Mouse (Mus musculus) heart, embryonic 13.5 days (tissue): Measurements from ENCODE around the gene Tmem273. TPM values are rescaled to one million over a fixed set of nuclear protein-coding genes. Genes with fewer than 3 reads are reported as not detected.

Source experiments
- ATAC-seq: fragments of 200-750 bp; cut with Nextera tagmentation; 2 replicates; pipeline ENCODE4 v1.8.0; 2017; ENCODE audit warnings: moderate TSS enrichment; ENCODE audit not compliant: insufficient number of reproducible peaks, low FRiP score, low TSS enrichment; ENCODE audit errors: extremely low read depth
- H3K27ac ChIP-seq: fragments of 300-500 bp; sonication (generic); replicated peaks from 2 replicates; pipeline ENCODE4 v1.5.1; 2015; ENCODE audit warnings: moderate library complexity, mild to moderate bottlenecking, inconsistent platforms
- H3K27me3 ChIP-seq: fragments of 300-500 bp; sonication (generic); replicated peaks from 2 replicates; pipeline ENCODE4 v1.6.1; 2015; ENCODE audit warnings: mild to moderate bottlenecking, inconsistent platforms
- H3K36me3 ChIP-seq: fragments of 300-500 bp; sonication (generic); 2 replicates; pipeline ENCODE4 v1.6.1; 2015; ENCODE audit warnings: mild to moderate bottlenecking, inconsistent platforms
- H3K4me1 ChIP-seq: fragments of 300-500 bp; sonication (generic); 2 replicates; pipeline ENCODE4 v1.6.1; 2015; ENCODE audit warnings: inconsistent platforms
- H3K4me2 ChIP-seq: fragments of 300-500 bp; sonication (generic); 2 replicates; pipeline ENCODE4 v1.6.1; 2015; ENCODE audit warnings: inconsistent platforms, mild to moderate bottlenecking, moderate library complexity
- H3K4me3 ChIP-seq: fragments of 300-500 bp; sonication (generic); 2 replicates; pipeline ENCODE4 v1.5.1; 2015; ENCODE audit warnings: moderate library complexity, mild to moderate bottlenecking, inconsistent platforms
- H3K9ac ChIP-seq: fragments of 300-500 bp; sonication (generic); 2 replicates; pipeline ENCODE4 v1.6.1; 2015; ENCODE audit warnings: inconsistent platforms, mild to moderate bottlenecking, moderate library complexity
- H3K9me3 ChIP-seq: fragments of 300-500 bp; sonication (generic); 2 replicates; pipeline ENCODE4 v1.6.1; 2016; ENCODE audit warnings: inconsistent platforms
- WGBS: fragments of 180-500 bp; shearing (Covaris S2); methylation state at CpG from one replicate; pipeline ENCODE4 v1.1.7; 2015; ENCODE audit warnings: mixed read lengths; 5-methylcytosine and 5-hydroxymethylcytosine counted together
- polyA plus RNA-seq: library from polyadenylated mRNA; unstranded; fragments of >200 nt; fragmentation: Nextera tagmentation; extraction: Ambion mirVana; gene quantifications from 2 replicates; pipeline ENCODE4 v1.2.1, GENCODE M21; 2015

Tmem273 gene
- polyA plus RNA-seq: 0.76 and 1.0 TPM in 2 replicates

DNA sequence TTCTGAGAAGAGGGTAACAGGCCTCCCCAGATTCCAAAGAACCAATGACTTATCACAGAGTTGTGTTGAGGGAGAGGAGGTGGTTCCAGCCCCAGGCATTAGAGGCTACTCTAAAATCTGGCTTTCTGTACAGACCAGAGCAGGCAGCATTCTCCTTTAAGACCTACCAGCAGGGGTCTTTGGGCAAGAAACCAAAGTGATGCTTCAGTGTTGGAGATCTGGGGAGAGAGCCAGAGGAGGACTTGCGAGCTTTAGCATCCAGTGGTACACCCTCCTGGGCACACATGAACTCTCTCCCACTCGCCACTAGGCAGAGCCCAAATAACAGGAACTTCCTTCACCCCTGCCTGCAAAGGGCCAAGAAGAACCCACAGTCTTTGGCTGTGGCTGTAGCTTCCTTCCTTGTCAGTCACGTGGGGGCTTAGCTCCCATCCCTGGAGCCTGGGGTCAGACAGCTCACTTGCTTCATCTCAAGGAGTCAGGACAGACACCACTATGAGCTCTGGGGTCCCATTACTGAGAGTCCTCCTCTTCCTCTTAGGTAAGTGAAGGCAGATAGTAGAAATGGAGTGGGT is at the start of gene Tmem273:
Tmem273 (plus strand) TSS at position 408 of the 575 bp plus-strand sequence.
- WGBS: 69% methylated on average over 3 of the region's 3 CpGs
- no peak within 1 kb of the TSS for H3K4me2 ChIP-seq
- ATAC-seq: no peak
- H3K4me3 ChIP-seq: no peak within 1 kb of the TSS
- no peak within 1 kb of the TSS for H3K9ac ChIP-seq
- no peaks in the 10 kb centered on the region for H3K27me3 ChIP-seq
- H3K27ac ChIP-seq: no peak within 1 kb of the TSS
- H3K4me1 ChIP-seq: peaks cover 7% of the 10 kb centered on the region
- H3K9me3 ChIP-seq: no peaks in the 10 kb centered on the region
- no peaks in the 10 kb centered on the region for H3K36me3 ChIP-seq

DNA sequence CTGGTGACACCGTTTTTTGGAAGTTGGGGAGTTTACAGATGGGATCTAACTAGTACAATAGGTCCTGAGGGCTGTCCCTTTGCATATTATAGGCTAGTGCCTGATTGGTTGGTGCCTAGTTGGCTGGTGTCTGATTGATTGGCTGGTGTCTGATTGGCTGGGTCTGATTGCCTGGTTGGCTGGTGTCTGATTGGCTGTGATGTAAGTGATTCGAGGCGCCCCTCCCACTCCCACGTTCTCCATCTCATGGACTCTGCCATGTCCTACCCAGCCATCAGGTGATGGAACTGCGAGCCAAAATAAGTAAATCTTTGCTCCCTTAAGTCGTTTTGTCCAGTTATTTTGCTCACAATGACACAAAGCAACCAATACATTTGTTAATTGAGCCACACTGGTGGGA is 49.2 kb upstream of the Tmem273 start:
- 79% methylated on average over 6 of the region's 6 CpGs for WGBS
- Histone ChIP-seq H3K4me2 (no peak overlapping the region), H3K9me3 (peaks cover 13% of the 10 kb centered on the region), H3K36me3 (no peaks in the 10 kb centered on the region), H3K27ac (no peak overlapping the region), H3K4me3 (no peak overlapping the region), H3K9ac (no peak overlapping the region), H3K27me3 (no peaks in the 10 kb centered on the region), H3K4me1 (no peaks in the 10 kb centered on the region)
- no peak for ATAC-seq

DNA sequence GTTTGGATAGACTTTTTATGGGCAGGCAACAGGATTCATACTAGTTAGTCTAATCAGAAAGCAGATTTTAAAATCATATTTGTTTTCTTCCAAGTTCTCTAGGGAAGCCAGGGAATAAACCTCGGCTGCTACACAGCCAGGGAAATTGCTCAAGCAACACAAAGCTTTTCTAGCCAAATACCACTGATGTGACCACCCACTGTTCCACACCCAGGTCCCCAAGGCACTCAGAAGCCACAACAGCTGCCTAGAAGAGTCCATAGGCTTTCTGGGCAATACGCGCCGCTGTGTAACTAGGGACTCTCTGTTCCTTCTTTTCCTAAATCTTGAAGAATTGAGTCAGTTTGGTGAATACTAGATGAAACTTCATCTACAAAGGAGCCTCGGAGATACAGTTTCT is 47.2 kb upstream of the Tmem273 start:
- no peak overlapping the region for H3K4me3 ChIP-seq
- H3K36me3 ChIP-seq: no peaks in the 10 kb centered on the region
- no peaks in the 10 kb centered on the region for H3K4me1 ChIP-seq
- no peak for ATAC-seq
- H3K9ac ChIP-seq: no peak overlapping the region
- no peak overlapping the region for H3K4me2 ChIP-seq
- no peak overlapping the region for H3K27ac ChIP-seq
- H3K9me3 ChIP-seq: peaks cover 13% of the 10 kb centered on the region
- no peaks in the 10 kb centered on the region for H3K27me3 ChIP-seq
- WGBS: 81% methylated on average over 5 of the region's 5 CpGs

- 32% methylated on average over 6 of the region's 6 CpGs for WGBS
- H3K27ac ChIP-seq: peak overlapping the region; percentile 71
- H3K27me3 ChIP-seq: peaks cover 3% of the 10 kb centered on the region; the same call in 1 of the 2 replicates
- no peak overlapping the region for H3K4me3 ChIP-seq
- no peak overlapping the region for H3K9ac ChIP-seq
- peaks cover 26% of the 10 kb centered on the region for H3K4me1 ChIP-seq
- H3K4me2 ChIP-seq: peak overlapping the region; percentile 39
- no peak for ATAC-seq
- H3K9me3 ChIP-seq: no peaks in the 10 kb centered on the region
- no peaks in the 10 kb centered on the region for H3K36me3 ChIP-seq
Observed at GRCm38 (mm10) chr14:32748519-32748918, 37.2 kb upstream of the Tmem273 start.

DNA sequence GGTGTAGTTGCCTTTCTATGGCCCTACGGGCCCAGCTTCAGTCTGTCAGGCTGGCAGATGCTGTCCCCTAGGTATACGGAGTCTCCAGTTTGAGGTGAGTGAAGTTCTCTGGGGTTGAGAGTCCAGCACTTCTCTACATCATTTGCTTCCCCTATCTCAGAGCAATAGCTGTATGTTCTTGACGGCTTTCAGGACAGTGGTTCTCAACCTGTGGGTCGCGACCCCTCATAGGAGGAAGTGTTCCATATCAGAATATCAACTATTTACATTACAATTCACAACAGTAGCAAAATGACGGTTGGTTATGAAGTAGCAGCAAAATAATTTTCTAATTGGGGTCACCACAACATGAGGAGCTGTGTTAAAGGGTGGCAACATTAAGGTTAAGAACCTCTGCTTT is 35.0 kb upstream of the Tmem273 start:
- no peaks in the 10 kb centered on the region for H3K36me3 ChIP-seq
- no peak overlapping the region for H3K4me2 ChIP-seq
- H3K27ac ChIP-seq: no peak overlapping the region
- H3K27me3 ChIP-seq: peaks cover 3% of the 10 kb centered on the region; the same call in 1 of the 2 replicates
- H3K9me3 ChIP-seq: no peaks in the 10 kb centered on the region
- 72% methylated on average over 6 of the region's 6 CpGs for WGBS
- ATAC-seq: no peak
- peaks cover 26% of the 10 kb centered on the region for H3K4me1 ChIP-seq
- no peak overlapping the region for H3K4me3 ChIP-seq
- H3K9ac ChIP-seq: no peak overlapping the region

DNA sequence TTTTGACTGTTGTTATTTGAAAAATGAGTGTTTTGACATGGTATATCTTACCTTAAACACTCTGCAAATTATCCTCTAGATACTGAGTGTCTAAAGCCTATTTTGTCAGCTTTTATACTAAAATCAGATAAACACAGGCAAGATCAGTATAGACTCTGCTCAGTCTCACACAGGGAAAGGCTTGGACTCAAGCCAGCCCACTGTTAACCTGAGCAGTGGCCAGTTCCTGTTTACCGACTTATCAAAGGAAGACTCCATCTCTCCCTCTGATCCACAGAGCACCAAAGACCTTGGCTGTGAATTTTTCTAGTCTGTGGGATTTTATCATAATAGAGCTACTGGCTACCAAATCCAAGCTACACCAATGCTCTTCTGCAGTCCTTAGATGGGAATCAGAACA is 31.5 kb upstream of the Tmem273 start:
- H3K9ac ChIP-seq: no peak overlapping the region
- 32% methylated on average over 1 of the region's 1 CpGs for WGBS
- H3K27me3 ChIP-seq: peaks cover 3% of the 10 kb centered on the region; the same call in 1 of the 2 replicates
- no peak overlapping the region for H3K27ac ChIP-seq
- no peak for ATAC-seq
- no peaks in the 10 kb centered on the region for H3K9me3 ChIP-seq
- H3K4me3 ChIP-seq: no peak overlapping the region
- H3K36me3 ChIP-seq: no peaks in the 10 kb centered on the region
- H3K4me2 ChIP-seq: no peak overlapping the region
- H3K4me1 ChIP-seq: peaks cover 12% of the 10 kb centered on the region

GRCm38 (mm10) chr14:32762177-32762576 is 23.6 kb upstream of the Tmem273 start:
- no peak for ATAC-seq
- H3K36me3 ChIP-seq: no peaks in the 10 kb centered on the region
- H3K27ac ChIP-seq: no peak overlapping the region
- no peak overlapping the region for H3K4me3 ChIP-seq
- H3K4me2 ChIP-seq: no peak overlapping the region
- no peaks in the 10 kb centered on the region for H3K9me3 ChIP-seq
- no peak overlapping the region for H3K9ac ChIP-seq
- H3K27me3 ChIP-seq: no peaks in the 10 kb centered on the region
- 70% methylated on average over 1 of the region's 1 CpGs for WGBS
- no peaks in the 10 kb centered on the region for H3K4me1 ChIP-seq

GRCm38 (mm10) chr14:32770563-32770962 is 15.2 kb upstream of the Tmem273 start:
- Histone ChIP-seq H3K27ac (no peak overlapping the region), H3K9me3 (no peaks in the 10 kb centered on the region), H3K4me1 (no peaks in the 10 kb centered on the region), H3K36me3 (no peaks in the 10 kb centered on the region), H3K9ac (no peak overlapping the region), H3K4me2 (no peak overlapping the region), H3K27me3 (peaks cover 4% of the 10 kb centered on the region; the same call in 1 of the 2 replicates), H3K4me3 (no peak overlapping the region)
- 72% methylated on average over 6 of the region's 6 CpGs for WGBS
- ATAC-seq: no peak

- Histone ChIP-seq H3K4me2 (no peak overlapping the region), H3K4me1 (no peaks in the 10 kb centered on the region), H3K36me3 (no peaks in the 10 kb centered on the region), H3K9me3 (no peaks in the 10 kb centered on the region), H3K4me3 (no peak overlapping the region), H3K27ac (no peak overlapping the region), H3K27me3 (peaks cover 4% of the 10 kb centered on the region; the same call in 1 of the 2 replicates), H3K9ac (no peak overlapping the region)
- WGBS: 73% methylated on average over 4 of the region's 4 CpGs
- ATAC-seq: no peak
Observed at GRCm38 (mm10) chr14:32772085-32772484, 13.7 kb upstream of the Tmem273 start.

- 44% methylated on average over 3 of the region's 3 CpGs for WGBS
- Histone ChIP-seq H3K9me3 (no peaks in the 10 kb centered on the region), H3K36me3 (no peaks in the 10 kb centered on the region), H3K4me3 (no peak overlapping the region), H3K4me1 (no peaks in the 10 kb centered on the region), H3K27me3 (peaks cover 4% of the 10 kb centered on the region; the same call in 1 of the 2 replicates), H3K4me2 (no peak overlapping the region), H3K9ac (no peak overlapping the region), H3K27ac (no peak overlapping the region)
- ATAC-seq: no peak
Observed at GRCm38 (mm10) chr14:32772791-32773190, 13.0 kb upstream of the Tmem273 start.

- ATAC-seq: no peak
- Histone ChIP-seq H3K27me3 (peaks cover 4% of the 10 kb centered on the region; the same call in 1 of the 2 replicates), H3K36me3 (no peaks in the 10 kb centered on the region), H3K4me1 (no peaks in the 10 kb centered on the region), H3K4me3 (no peak overlapping the region), H3K9ac (no peak overlapping the region), H3K27ac (no peak overlapping the region), H3K9me3 (no peaks in the 10 kb centered on the region), H3K4me2 (no peak overlapping the region)
- 76% methylated on average over 3 of the region's 3 CpGs for WGBS
Observed at GRCm38 (mm10) chr14:32773456-32773855, 12.3 kb upstream of the Tmem273 start.

- H3K36me3 ChIP-seq: no peaks in the 10 kb centered on the region
- no peak overlapping the region for H3K9ac ChIP-seq
- H3K4me3 ChIP-seq: no peak overlapping the region
- ATAC-seq: no peak
- 83% methylated on average over 7 of the region's 7 CpGs for WGBS
- no peaks in the 10 kb centered on the region for H3K27me3 ChIP-seq
- H3K4me1 ChIP-seq: no peaks in the 10 kb centered on the region
- H3K4me2 ChIP-seq: no peak overlapping the region
- H3K27ac ChIP-seq: no peak overlapping the region
- no peaks in the 10 kb centered on the region for H3K9me3 ChIP-seq
Observed at GRCm38 (mm10) chr14:32776077-32776476, 9.7 kb upstream of the Tmem273 start.
